Mouse (Mus musculus) skeletal muscle tissue, adult 2 months (tissue): ENCODE data around the gene Dok3.
"Not testable (repeated sequence)": the region's sequence is repeated elsewhere in the genome, so short reads cannot be mapped to it uniquely, and the experiment has no call there.

Experiments used
- DNase-seq: peaks from one replicate; pipeline ENCODE4 v3.0.0-alpha.2; 2012; ENCODE audit warnings: low read depth, low spot score

Gene Dok3

GRCm38 (mm10) chr13:55529198-55529915, at the start of gene Dok3:
Gene Dok3, minus strand, starts transcription at chr13:55529296.
- no peak for DNase-seq

GRCm38 (mm10) chr13:55578086-55578485, 49.0 kb upstream of the Dok3 start:
- DNase-seq, result no peak

GRCm38 (mm10) chr13:55576872-55577271, 47.8 kb upstream of the Dok3 start:
- not testable (repeated sequence) for DNase-seq

GRCm38 (mm10) chr13:55575932-55576331, 46.8 kb upstream of the Dok3 start:
- no peak for DNase-seq

- no peak for DNase-seq
Measured at GRCm38 (mm10) chr13:55574321-55574720, 45.2 kb upstream of the Dok3 start.

- no peak for DNase-seq
Measured at GRCm38 (mm10) chr13:55573432-55573831, 44.3 kb upstream of the Dok3 start, which contains the start of gene Tmed9. Gene Tmed9, plus strand, starts transcription at chr13:55573732.

- no peak for DNase-seq
Measured at GRCm38 (mm10) chr13:55571977-55572376, 42.9 kb upstream of the Dok3 start.

GRCm38 (mm10) chr13:55571027-55571751, 42.1 kb upstream of the Dok3 start, which contains the start of gene Fam193b:
Gene Fam193b, minus strand, starts transcription at chr13:55571120.
- peak; percentile 81 for DNase-seq

GRCm38 (mm10) chr13:55570286-55570973, 41.3 kb upstream of the Dok3 start:
- no peak for DNase-seq

GRCm38 (mm10) chr13:55569726-55570285, 40.7 kb upstream of the Dok3 start:
- DNase-seq, result no peak

- DNase-seq, result not testable (repeated sequence)
Measured at GRCm38 (mm10) chr13:55568524-55568923, 39.4 kb upstream of the Dok3 start.

GRCm38 (mm10) chr13:55567949-55568348, 38.9 kb upstream of the Dok3 start:
- DNase-seq, result no peak

GRCm38 (mm10) chr13:55567001-55567400, 37.9 kb upstream of the Dok3 start:
- DNase-seq, result no peak

GRCm38 (mm10) chr13:55563266-55563879, 34.3 kb upstream of the Dok3 start:
- peak; percentile 50 for DNase-seq

- no peak for DNase-seq
Measured at GRCm38 (mm10) chr13:55557499-55557898, 28.4 kb upstream of the Dok3 start.

GRCm38 (mm10) chr13:55555921-55556320, 26.8 kb upstream of the Dok3 start:
- no peak for DNase-seq

GRCm38 (mm10) chr13:55549061-55549460, 20.0 kb upstream of the Dok3 start:
- DNase-seq, result no peak

GRCm38 (mm10) chr13:55548426-55548825, 19.3 kb upstream of the Dok3 start:
- no peak for DNase-seq

GRCm38 (mm10) chr13:55547916-55548315, 18.8 kb upstream of the Dok3 start:
- DNase-seq, result no peak

GRCm38 (mm10) chr13:55544792-55545191, 15.7 kb upstream of the Dok3 start:
- DNase-seq, result no peak

- no peak for DNase-seq
Measured at GRCm38 (mm10) chr13:55543447-55543846, 14.4 kb upstream of the Dok3 start.
